Comparison of ENCODE assay signal across 10 mouse cellular contexts in the genomic region with DNA sequence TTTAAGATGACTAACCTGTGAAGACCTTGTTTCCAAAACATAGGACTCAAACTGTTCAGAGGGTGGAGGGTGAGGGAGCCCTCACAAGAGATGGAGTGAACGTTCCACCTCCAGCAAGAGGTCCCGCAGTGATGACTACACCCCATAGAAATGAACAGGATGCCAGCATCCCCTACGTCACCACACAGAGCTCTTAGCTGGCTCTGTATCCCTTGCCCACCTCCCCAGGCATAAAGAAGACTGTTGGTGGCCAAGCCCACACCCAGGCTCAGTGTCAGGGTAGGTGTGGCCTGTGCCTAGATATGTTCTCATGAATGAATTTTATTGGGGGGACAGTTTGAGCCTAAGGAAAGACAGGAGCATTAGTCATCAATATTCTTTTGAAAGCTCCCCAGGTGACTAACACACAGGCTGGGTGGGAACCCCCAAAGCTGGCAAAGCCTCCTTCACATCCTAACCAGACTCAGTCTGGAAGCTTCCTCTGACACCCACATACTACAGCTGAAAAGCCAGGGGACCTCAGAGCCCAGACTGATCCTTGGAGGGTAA. TPM values are rescaled to one million over a fixed set of nuclear protein-coding genes. Genes with fewer than 3 reads are reported as not detected.
DNase-seq lines count a peak whose midpoint lies in the region; ATAC-seq and TF ChIP-seq lines count a peak whose summit lies in the region.
"Had no signal": no experiment of that assay in that cellular context is flagged by ENCODE, and none has a peak within 500 bp of the region (broad histone marks: within the 10 kb centered on the region; RNA-seq: fewer than 3 reads in every experiment).

No protein-coding gene starts in this region.

- no peak for DNase-seq in midbrain, embryonic 10.5 days (ENCODE audit: low spot score)
- no peak for DNase-seq in heart, postnatal 0 days (ENCODE audit: low spot score)
- DNase-seq in left cerebral cortex, postnatal 4 days = no peak
- DNase-seq in frontal cortex, postnatal 10 days (ENCODE audit: low spot score in 2 of 2) = no peak
- DNase-seq in layer of hippocampus, postnatal 10 days (ENCODE audit: low spot score in 2 of 2) = no peak
- DNase-seq: cerebellum, adult 11-12 months had no signal

- intact Hi-C loops in left cerebral cortex, postnatal 4 days (cut with DNase I) = no loop called here

- TF ChIP-seq CTCF in heart, postnatal 0 days (IDR thresholded peaks at IDR 0.05; ENCODE audit: low read depth) = no peak

- H3K36me3 ChIP-seq in midbrain, embryonic 10.5 days = no peaks in the 10 kb centered on the region
- no peaks in the 10 kb centered on the region for H3K36me3 ChIP-seq in midbrain, embryonic 13.5 days
- no peaks in the 10 kb centered on the region for H3K36me3 ChIP-seq in heart, postnatal 0 days (replicated peaks; ENCODE audit: control insufficient read depth, insufficient read depth, low read length)
- no peaks in the 10 kb centered on the region for H3K36me3 ChIP-seq in neural tube, embryonic 15.5 days
- H3K36me3 ChIP-seq: hindbrain, embryonic 13.5 days had no signal

- no peak overlapping the region for H3K4me2 ChIP-seq in midbrain, embryonic 13.5 days (replicated peaks)
- H3K4me2 ChIP-seq in heart, postnatal 0 days (ENCODE audit: low read depth, low read length) = peak overlapping the region; percentile 67
- 0 out of 2 replicates have a peak overlapping the region, but pooled peaks have one; percentile 91 for H3K4me2 ChIP-seq in neural tube, embryonic 15.5 days
- H3K4me2 ChIP-seq: hindbrain, embryonic 13.5 days had no signal

- no peak overlapping the region for H3K9ac ChIP-seq in midbrain, embryonic 13.5 days (replicated peaks)
- H3K9ac ChIP-seq in heart, postnatal 0 days (replicated peaks; ENCODE audit: low read depth, low read length) = peak overlapping the region; percentile 65; the same call in 1 of the 2 replicates
- no peak overlapping the region for H3K9ac ChIP-seq in neural tube, embryonic 15.5 days (replicated peaks)
- H3K9ac ChIP-seq: hindbrain, embryonic 13.5 days had no signal

- no peak overlapping the region for H3K27ac ChIP-seq in midbrain, embryonic 10.5 days (replicated peaks)
- no peak overlapping the region for H3K27ac ChIP-seq in midbrain, embryonic 13.5 days
- H3K27ac ChIP-seq in heart, postnatal 0 days (ENCODE audit: low read depth) = peak overlapping the region; percentile 63
- no peak overlapping the region for H3K27ac ChIP-seq in neural tube, embryonic 15.5 days (replicated peaks)
- H3K27ac ChIP-seq: hindbrain, embryonic 13.5 days had no signal

- H3K9me3 ChIP-seq in midbrain, embryonic 10.5 days (replicated peaks) = no peaks in the 10 kb centered on the region
- H3K9me3 ChIP-seq in midbrain, embryonic 13.5 days = no peaks in the 10 kb centered on the region
- no peaks in the 10 kb centered on the region for H3K9me3 ChIP-seq in heart, postnatal 0 days (replicated peaks; ENCODE audit: control insufficient read depth, low read length)
- no peaks in the 10 kb centered on the region for H3K9me3 ChIP-seq in neural tube, embryonic 15.5 days (replicated peaks)
- H3K9me3 ChIP-seq: hindbrain, embryonic 13.5 days had no signal

- H3K27me3 ChIP-seq in midbrain, embryonic 10.5 days (ENCODE audit: low read depth, poor library complexity, severe bottlenecking) = peaks cover 43% of the 10 kb centered on the region
- peaks cover 41% of the 10 kb centered on the region for H3K27me3 ChIP-seq in midbrain, embryonic 13.5 days
- H3K27me3 ChIP-seq in heart, postnatal 0 days (ENCODE audit: control insufficient read depth, insufficient read depth, low read length) = no peaks in the 10 kb centered on the region
- H3K27me3 ChIP-seq in neural tube, embryonic 15.5 days (replicated peaks) = peaks cover 39% of the 10 kb centered on the region

- 0 out of 2 replicates have a peak overlapping the region, but pooled peaks have one; percentile 7 for H3K4me3 ChIP-seq in midbrain, embryonic 10.5 days
- H3K4me3 ChIP-seq in midbrain, embryonic 13.5 days (replicated peaks) = no peak overlapping the region
- peak overlapping the region; percentile 64; the same call in 1 of the 2 replicates for H3K4me3 ChIP-seq in heart, postnatal 0 days (ENCODE audit: low read depth, low read length)
- no peak overlapping the region for H3K4me3 ChIP-seq in neural tube, embryonic 15.5 days (replicated peaks)
- H3K4me3 ChIP-seq: hindbrain, embryonic 13.5 days had no signal

- peaks cover 43% of the 10 kb centered on the region for H3K4me1 ChIP-seq in midbrain, embryonic 10.5 days
- H3K4me1 ChIP-seq in midbrain, embryonic 13.5 days (replicated peaks) = peaks cover 14% of the 10 kb centered on the region
- peaks cover 23% of the 10 kb centered on the region for H3K4me1 ChIP-seq in heart, postnatal 0 days (ENCODE audit: control insufficient read depth, insufficient read depth)
- peaks cover 18% of the 10 kb centered on the region for H3K4me1 ChIP-seq in neural tube, embryonic 15.5 days

- no peak for ATAC-seq in midbrain, embryonic 13.5 days
- ATAC-seq in activated CD4-positive, CD25-positive, alpha-beta regulatory T cell, adult 4 months = peak; percentile 38
- no peak for ATAC-seq in heart, postnatal 0 days (ENCODE audit: insufficient read depth, low read depth)
- no peak for ATAC-seq in neural tube, embryonic 15.5 days (ENCODE audit: low FRiP score)

- no peak for TF ChIP-seq EP300 in heart, postnatal 0 days (IDR thresholded peaks at IDR 0.05; ENCODE audit: low read depth)

- 92% methylated on average over 3 of the region's 3 CpGs for WGBS in midbrain, embryonic 10.5 days
- 85% methylated on average over 3 of the region's 3 CpGs for WGBS in midbrain, embryonic 13.5 days
- WGBS in heart, postnatal 0 days = 58% methylated on average over 3 of the region's 3 CpGs
- 89% methylated on average over 3 of the region's 3 CpGs for WGBS in neural tube, embryonic 15.5 days

RNA-seq across cellular contexts. Expression of a gene that starts 2.2 kb away (rescaled TPM):
- 5.8 and 8.2 TPM in 2 replicates for polyA plus RNA-seq in midbrain, embryonic 10.5 days (2016; fragmentation: Nextera tagmentation; extraction: Ambion mirVana)
- 1.6 and 2.9 TPM in 2 replicates for polyA plus RNA-seq in midbrain, embryonic 13.5 days (2015; fragmentation: Nextera tagmentation; extraction: Ambion mirVana)
- 10 to 100 TPM; 11.8 to 22.2 TPM for polyA plus RNA-seq in activated CD4-positive, CD25-positive, alpha-beta regulatory T cell, adult 4 months (2017; shearing (Covaris generic))
- 87.0 and 92.7 TPM in 2 replicates for total RNA-seq in heart, postnatal 0 days (2014; rRNA removed; ENCODE audit: low replicate concordance)
- 8.0 and 10.1 TPM in 2 replicates for polyA plus RNA-seq in heart, postnatal 0 days (2015; fragmentation: Nextera tagmentation; extraction: Ambion mirVana)
- polyA plus RNA-seq in neural tube, embryonic 15.5 days (2015; fragmentation: Nextera tagmentation; extraction: Ambion mirVana) = 2.1 and 5.1 TPM in 2 replicates
- total RNA-seq in left cerebral cortex, postnatal 4 days (2021) = 10 to 100 TPM; 19.9 to 20.6 TPM
- 1 to 10 TPM; 8.2 to 8.9 TPM for total RNA-seq in layer of hippocampus, postnatal 10 days (2021)

RNA-seq across cellular contexts. Expression of a gene that starts 18.9 kb away (rescaled TPM):
- polyA plus RNA-seq in midbrain, embryonic 10.5 days (2016; fragmentation: Nextera tagmentation; extraction: Ambion mirVana) = 63.2 and 70.9 TPM in 2 replicates
- 13.8 and 14.1 TPM in 2 replicates for polyA plus RNA-seq in midbrain, embryonic 13.5 days (2015; fragmentation: Nextera tagmentation; extraction: Ambion mirVana)
- polyA plus RNA-seq in activated CD4-positive, CD25-positive, alpha-beta regulatory T cell, adult 4 months (2017; shearing (Covaris generic)) = 10 to 100 TPM; 10.4 to 13.0 TPM
- 27.5 and 52.3 TPM in 2 replicates for total RNA-seq in heart, postnatal 0 days (2014; rRNA removed; ENCODE audit: low replicate concordance)
- polyA plus RNA-seq in heart, postnatal 0 days (2015; fragmentation: Nextera tagmentation; extraction: Ambion mirVana) = 9.9 and 10.0 TPM in 2 replicates
- 6.8 and 15.4 TPM in 2 replicates for polyA plus RNA-seq in neural tube, embryonic 15.5 days (2015; fragmentation: Nextera tagmentation; extraction: Ambion mirVana)
- 1 to 10 TPM; 5.9 to 6.9 TPM for total RNA-seq in left cerebral cortex, postnatal 4 days (2021)
- 1 to 10 TPM; 3.0 to 5.0 TPM for total RNA-seq in layer of hippocampus, postnatal 10 days (2021)

RNA-seq across cellular contexts. Expression of a gene that starts 27.7 kb away (rescaled TPM):
- polyA plus RNA-seq in midbrain, embryonic 10.5 days (2016; fragmentation: Nextera tagmentation; extraction: Ambion mirVana) = 241 and 278 TPM in 2 replicates
- 136 and 152 TPM in 2 replicates for polyA plus RNA-seq in midbrain, embryonic 13.5 days (2015; fragmentation: Nextera tagmentation; extraction: Ambion mirVana)
- 100 to 1,000 TPM; 168 to 203 TPM for polyA plus RNA-seq in activated CD4-positive, CD25-positive, alpha-beta regulatory T cell, adult 4 months (2017; shearing (Covaris generic))
- total RNA-seq in heart, postnatal 0 days (2014; rRNA removed; ENCODE audit: low replicate concordance) = 106 and 112 TPM in 2 replicates
- polyA plus RNA-seq in heart, postnatal 0 days (2015; fragmentation: Nextera tagmentation; extraction: Ambion mirVana) = 104 and 119 TPM in 2 replicates
- polyA plus RNA-seq in neural tube, embryonic 15.5 days (2015; fragmentation: Nextera tagmentation; extraction: Ambion mirVana) = 189 and 207 TPM in 2 replicates
- total RNA-seq in left cerebral cortex, postnatal 4 days (2021) = 100 to 1,000 TPM; 101 to 102 TPM
- 10 to 100 TPM; 91.6 to 94.0 TPM for total RNA-seq in layer of hippocampus, postnatal 10 days (2021)

Comparison
In these comparisons a context has a peak if more than half of its experiments do, and no peak if none do; other contexts are left out.
1. H3K4me3 ChIP-seq: peak in midbrain, embryonic 10.5 days (single experiment) and heart, postnatal 0 days (single experiment); none in midbrain, embryonic 13.5 days (single experiment) and neural tube, embryonic 15.5 days (single experiment).